Mouse (Mus musculus): Measurements from ENCODE around the gene Mmgt1.

The Mmgt1 gene

DNA sequence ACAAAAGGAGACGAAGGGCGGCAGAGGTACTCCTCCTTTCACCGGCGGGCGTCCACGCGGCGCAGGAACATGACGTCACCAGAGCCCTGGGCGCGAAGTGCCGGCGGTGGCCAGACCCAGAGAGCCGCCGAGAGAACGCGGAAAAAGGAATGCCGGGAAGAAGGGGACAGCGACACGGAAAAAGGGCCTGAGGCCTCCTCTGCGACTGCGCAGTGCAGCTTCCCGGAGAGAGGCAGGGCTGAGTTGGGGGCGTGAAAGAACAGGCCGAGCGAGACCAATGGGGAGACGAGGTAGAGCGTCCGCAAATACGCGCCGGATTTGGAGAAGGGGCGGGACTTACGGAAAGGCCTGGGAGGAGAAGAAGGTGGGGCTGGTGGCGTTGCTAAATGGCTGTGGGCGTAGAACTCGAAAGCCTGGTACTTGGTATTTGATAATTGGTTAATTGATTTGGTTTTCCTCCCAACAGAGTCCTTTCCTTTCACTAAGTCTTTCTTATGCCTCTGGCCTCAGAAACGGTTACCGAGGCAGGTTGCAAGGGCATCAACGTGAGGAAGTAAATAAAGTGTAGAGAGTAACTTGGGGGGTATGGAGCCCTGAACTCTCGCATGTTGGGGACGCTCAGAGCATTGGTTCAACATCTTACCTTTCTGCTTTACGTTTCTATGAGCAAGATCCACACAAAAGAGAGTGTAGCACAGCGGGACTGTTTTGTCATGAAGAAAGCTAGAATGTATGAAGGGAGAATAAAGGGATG is at the start of gene Mmgt1:
TSS of gene Mmgt1 (minus strand) at position 183 of the 754 bp plus-strand sequence.
- peak; percentile 97 for DNase-seq (ENCODE audit: low spot score)

GRCm38 (mm10) chrX:56640066-56640465 is 42.2 kb upstream of the Mmgt1 start:
- DNase-seq (ENCODE audit: low spot score): no peak

DNA sequence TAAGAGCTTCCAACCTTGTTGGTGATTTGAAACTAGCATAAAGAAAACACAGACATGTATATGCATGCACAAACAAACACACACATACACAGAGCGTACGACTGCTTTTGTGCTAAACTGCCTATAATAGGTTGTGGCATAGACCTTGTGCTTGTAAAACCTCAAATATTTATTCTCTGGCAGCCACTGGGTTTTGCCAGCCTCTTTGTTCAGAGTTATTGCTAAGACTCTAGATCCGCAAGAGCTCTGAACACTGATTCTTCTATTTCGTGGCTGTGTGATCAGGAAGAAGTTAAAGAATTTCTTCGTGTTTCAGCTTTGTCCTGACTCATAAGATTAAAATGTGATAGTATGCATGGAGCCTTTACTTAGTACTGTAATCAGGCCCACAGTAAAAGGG is 38.3 kb upstream of the Mmgt1 start:
- DNase-seq (ENCODE audit: low spot score): no peak

GRCm38 (mm10) chrX:56615236-56615635 is 17.4 kb upstream of the Mmgt1 start:
- DNase-seq (ENCODE audit: low spot score): no peak

- DNase-seq (ENCODE audit: low spot score): no peak
Observed at GRCm38 (mm10) chrX:56610318-56610694, 12.4 kb upstream of the Mmgt1 start.

GRCm38 (mm10) chrX:56609623-56610317 is 11.9 kb upstream of the Mmgt1 start, which contains the start of gene Slc9a6:
Gene Slc9a6 (plus strand): TSS chrX:56609757.
- peak; percentile 72 for DNase-seq (ENCODE audit: low spot score)

- DNase-seq (ENCODE audit: low spot score): no peak
Observed at GRCm38 (mm10) chrX:56609285-56609622, 11.4 kb upstream of the Mmgt1 start.

- no peak for DNase-seq (ENCODE audit: low spot score)
Observed at GRCm38 (mm10) chrX:56607032-56607710, 9.3 kb upstream of the Mmgt1 start.

GRCm38 (mm10) chrX:56606536-56606935 is 8.7 kb upstream of the Mmgt1 start:
- peak; percentile 62 for DNase-seq (ENCODE audit: low spot score)

DNA sequence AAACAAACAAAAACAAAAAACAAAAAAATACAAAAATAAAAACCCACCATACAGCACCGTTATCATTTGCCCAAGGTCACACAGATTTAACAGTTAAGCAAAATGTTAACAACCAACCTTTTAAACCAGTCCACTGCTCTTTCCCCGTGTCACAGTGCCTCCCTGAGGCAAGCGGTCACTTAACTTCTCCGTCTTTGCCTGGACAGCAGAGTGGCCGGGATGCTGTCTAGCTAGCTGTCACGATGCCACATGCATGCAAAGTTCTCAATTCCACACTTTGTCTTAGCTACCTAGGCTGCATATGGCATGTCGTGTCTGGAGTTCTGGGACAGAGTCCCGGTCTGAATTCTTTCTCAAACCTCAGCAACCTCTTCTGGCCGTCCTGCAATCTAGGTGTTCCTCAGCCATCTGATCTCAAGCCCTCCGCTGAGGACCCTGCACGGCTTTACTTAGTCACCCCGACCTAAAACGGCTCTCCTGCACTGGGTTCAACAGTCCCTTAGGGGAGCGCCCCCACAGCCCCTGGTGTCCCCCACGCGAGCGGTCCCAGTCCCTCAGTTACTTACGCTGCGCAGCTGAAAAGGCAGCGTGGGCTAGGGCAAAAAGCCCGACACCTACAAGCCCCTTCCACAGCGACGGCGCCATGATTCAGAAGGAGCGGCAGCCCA is 516 bp downstream of the Mmgt1 start:
- peak; percentile 69 for DNase-seq (ENCODE audit: low spot score)

DNA sequence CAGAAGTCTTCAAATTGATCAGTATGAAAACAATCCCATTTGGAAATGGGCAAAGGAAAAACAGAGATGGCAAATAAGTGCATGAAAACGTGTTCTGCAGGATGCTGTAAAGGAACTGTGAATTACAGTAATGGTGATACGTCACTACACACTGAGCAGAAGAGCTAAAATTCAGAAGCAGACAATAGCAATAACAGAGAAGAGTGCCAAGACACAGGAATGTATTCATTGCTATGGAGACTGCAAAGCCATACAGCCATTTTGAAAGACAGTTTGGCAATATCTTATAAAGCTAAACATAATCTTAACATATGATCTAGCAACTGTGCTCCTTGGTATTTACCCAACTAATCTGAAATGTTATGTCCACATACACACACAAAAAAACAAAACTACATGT is 19.7 kb downstream of the Mmgt1 start:
- no peak for DNase-seq (ENCODE audit: low spot score)

- DNase-seq (ENCODE audit: low spot score): peak; percentile 22
Observed at GRCm38 (mm10) chrX:56572465-56572864, 25.4 kb downstream of the Mmgt1 start.

DNA sequence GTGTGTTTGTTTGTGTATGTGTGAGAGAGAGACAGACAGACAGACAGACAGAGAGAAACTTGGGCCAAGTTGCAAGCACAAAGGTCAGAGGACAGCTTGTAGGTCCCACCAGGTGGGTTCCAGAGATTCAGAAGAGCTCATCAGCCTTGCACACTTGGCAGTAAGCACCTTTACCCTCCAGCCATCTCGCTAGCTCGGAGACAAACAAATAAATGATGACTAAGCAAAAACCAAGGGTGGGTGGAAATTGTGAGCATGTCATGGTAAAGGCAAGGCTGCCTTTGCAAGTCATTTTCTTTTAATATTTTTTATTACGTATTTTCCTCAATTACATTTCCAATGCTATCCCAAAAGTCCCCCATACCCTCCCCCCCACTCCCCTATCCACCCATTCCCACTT is 44.3 kb downstream of the Mmgt1 start:
- DNase-seq (ENCODE audit: low spot score): no peak

DNA sequence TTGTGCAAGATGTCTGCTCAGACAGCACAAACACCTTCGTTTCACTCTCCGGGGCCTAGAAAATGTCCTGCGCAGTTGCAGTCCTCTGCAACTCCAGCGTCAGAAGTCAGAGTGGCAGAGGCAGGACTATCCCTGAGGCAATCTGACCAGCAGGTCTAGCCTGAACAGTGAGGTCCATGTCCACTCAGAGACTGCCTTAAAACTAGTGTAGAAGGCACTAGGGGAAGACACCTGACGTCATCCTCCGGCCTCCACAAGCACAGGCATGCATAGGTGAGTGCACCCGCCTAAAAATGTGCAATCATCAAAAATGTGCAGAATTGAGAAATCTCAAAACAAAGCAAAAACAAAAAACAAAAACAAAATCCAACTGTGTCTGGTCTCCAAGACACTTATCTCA is 48.4 kb downstream of the Mmgt1 start, which contains the start of gene Gm648:
TSS of gene Gm648 (minus strand) at position 101 of the 400 bp plus-strand sequence.
- no peak for DNase-seq (ENCODE audit: low spot score)

DNA sequence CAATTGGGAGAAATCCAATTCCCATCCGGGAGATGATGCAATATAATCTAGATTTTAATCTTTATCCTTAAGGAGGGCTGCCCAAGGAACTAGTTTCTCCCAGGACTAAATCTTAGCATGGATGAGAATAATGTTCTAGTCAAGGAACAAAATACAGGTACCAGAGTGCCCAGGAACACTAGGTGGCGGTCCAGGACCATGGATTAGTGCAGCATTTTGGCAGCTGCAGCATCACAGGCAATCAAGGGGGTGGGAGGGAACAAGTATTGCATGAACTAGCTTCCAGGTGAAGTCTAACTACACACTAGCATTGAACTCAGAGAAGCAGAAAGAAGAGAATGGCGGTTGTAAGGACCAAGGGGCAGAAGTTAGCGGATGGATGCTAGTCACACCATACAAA is 60.7 kb downstream of the Mmgt1 start:
- DNase-seq (ENCODE audit: low spot score): peak; percentile 54

All from adipocyte (in vitro differentiated cells).